Mouse (Mus musculus) activated CD4-positive, CD25-positive, alpha-beta regulatory T cell, adult 4 months (primary cell): ENCODE measurements around the gene Lat2. TPM values are rescaled to one million over a fixed set of nuclear protein-coding genes. Genes with fewer than 3 reads are reported as not detected.

Source experiments
- ATAC-seq: one replicate; pipeline ENCODE4 v1.8.0; 2017
- polyA plus RNA-seq, 2 experiments: library from polyadenylated mRNA; unstranded; fragments of 100-300 nt; shearing (Covaris generic); gene quantifications; one replicate each; pipeline ENCODE4 v1.2.1; 2017

The Lat2 gene
- polyA plus RNA-seq, 2 experiments from 2014 or later: 3.8 to 5.4 TPM

- ATAC-seq: no peak
Measured at GRCm38 (mm10) chr5:134611810-134612521, 2.9 kb downstream of the Lat2 start.

- ATAC-seq: no peak
Measured at GRCm38 (mm10) chr5:134609916-134610643, 4.7 kb downstream of the Lat2 start.

DNA sequence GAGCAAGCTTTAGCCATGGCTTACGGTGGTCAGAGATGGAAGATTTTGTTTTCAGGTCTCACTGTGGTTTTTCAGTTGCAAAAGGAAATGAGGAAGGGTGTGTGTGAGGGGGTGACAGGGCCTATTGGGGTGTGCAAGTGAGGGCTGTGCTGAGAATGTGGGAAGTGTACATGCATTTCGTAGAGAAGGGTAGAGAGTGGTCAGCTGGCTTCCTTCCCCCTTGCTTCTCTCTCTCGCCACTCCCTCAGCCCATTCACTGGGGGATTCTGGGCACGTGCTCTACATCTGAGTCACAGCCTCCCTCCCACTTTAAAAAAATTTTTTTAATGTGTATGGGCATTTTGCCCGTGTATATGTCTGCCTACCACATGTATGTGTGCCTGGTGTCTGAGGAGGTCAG, 7.7 kb downstream of the Lat2 start:
- no peak for ATAC-seq

DNA sequence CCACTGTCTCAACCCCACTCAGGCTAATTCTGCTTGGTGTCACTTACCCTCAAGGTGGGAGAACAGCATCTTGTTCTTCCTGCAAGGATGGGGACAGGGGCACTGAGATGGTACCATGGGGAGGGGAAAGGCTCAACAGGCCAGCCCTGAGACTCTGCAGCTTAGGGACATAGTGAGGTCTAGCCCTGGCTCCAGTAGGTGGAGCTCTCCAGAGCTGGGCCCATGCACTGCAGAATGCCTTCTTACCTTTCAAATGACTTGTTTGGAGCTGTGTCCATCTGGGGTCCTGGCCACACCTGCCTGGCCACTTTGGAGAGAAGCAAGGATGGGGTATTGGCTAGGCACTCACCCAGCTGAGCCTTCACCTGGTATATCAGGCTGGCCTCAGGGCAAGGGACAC, 8.5 kb downstream of the Lat2 start:
- no peak for ATAC-seq

DNA sequence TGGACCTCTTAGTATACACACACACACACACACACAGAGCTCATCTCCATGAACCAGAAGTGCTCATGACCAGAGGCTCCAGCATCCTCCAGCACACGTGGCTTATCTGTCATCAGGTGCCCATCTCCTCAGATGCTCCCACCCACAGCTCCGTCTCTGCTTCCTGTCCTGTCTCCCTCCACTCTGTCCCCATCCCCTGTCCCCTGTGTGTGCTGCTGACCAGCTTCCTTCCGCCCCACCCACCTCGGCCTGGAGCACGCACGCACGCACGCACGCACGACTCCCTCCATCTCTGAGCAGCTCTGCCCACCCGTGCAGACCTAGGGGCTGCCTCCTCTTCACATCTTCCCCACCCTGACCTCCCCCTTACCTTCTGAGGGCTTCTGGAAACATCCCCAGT, 10.4 kb downstream of the Lat2 start:
- ATAC-seq: no peak

- ATAC-seq: no peak
Measured at GRCm38 (mm10) chr5:134597711-134598110, 17.1 kb downstream of the Lat2 start.

GRCm38 (mm10) chr5:134593093-134593492, 21.7 kb downstream of the Lat2 start:
- ATAC-seq: no peak

DNA sequence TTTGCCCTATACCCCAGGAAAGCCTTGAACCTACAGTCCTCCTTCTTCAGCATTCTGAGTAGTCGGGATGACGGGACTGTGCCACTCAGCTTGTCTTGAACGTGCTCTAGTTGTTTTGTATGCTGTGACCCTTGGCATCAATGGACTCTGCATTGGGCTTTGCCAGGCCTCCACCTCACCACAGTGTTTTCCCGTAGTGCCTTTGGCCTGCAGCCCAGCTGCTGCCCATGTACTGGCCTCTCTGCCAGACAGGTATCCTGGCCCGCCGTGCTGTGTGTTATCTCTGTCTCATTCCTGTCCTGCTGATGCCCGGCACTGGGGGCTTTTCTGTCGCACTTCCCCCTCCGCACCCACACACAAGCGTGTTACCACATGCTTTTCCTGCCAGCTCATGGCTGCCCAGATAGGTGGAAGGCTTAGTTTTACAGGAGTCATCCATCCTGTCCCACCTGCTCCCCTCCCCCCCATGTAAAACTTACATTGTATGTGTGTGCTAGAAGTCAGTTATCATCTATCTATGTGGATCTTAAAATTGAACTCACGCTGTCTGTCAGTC, 22.7 kb downstream of the Lat2 start:
- no peak for ATAC-seq

DNA sequence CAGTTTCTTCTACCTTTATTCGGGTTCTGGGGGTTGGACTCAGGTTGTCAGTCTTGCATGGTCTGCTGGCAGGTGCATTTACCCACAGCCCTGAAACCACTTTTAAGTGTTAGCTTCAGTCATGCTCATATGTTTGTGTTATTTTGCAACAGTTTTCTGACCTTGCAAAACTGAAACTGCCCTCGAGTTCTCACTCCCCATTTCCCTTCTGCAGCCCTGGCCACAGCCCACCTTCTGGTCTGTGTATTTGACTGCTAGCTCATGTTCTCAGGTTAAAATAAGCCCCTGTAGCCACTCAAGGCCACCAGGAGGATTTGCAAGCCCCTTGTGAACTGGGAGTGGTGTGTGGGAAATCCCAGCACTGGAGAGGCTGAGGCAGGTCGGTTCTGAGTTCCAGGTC, 24.9 kb downstream of the Lat2 start:
- no peak for ATAC-seq

DNA sequence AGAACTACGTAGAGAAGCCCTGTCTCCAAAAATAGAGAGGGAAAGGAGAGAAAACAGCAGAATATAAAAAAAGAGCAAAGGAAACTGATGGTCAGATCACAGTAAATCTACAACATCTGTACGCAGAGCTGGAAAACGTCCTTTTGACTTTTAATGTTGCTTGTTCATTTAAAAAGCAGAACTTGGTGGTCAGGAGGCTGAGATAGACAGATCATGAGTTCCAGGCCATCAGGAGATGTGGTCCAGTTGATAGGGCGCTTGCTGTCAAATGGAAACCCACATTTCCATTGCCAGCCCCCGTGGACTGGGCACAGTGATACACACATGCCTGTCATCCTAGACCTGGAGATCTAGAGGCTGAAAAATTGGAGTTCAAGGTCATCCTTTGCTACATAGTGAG, 30.0 kb downstream of the Lat2 start:
- no peak for ATAC-seq

- no peak for ATAC-seq
Measured at GRCm38 (mm10) chr5:134583884-134584213, 31.0 kb downstream of the Lat2 start.

GRCm38 (mm10) chr5:134583006-134583883, 31.6 kb downstream of the Lat2 start:
- ATAC-seq: no peak

DNA sequence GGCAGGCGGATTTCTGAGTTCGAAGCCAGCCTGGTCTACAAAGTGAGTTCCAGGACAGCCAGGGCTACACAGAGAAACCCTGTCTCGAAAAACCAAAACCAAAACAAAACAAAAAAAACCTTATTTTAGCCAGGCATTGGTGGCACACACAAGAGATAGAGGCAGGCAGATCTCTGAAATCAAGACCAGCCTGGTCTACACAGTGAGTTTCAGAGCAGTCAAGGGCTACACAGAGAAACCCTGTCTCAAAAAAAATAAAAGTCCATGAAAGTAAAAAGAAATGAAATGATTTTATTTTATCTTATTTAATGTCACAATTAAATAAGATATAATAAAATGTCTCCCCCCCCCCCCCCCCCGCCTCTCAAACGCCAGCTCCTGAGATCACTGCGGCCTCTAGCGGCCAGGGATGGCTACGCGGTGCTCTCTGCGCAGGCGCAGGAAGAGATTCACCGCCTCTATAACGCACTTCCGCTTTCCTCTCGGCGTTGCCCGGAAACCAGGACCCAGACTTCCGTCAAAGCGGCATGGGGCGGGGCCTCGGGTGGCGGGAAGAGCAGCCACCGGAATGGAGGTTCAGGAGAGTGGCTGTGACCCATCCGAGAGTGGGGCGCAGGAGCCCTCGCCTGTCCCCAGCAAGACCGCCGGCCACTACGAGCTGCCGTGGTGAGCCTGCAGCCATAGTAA, 32.5 kb downstream of the Lat2 start:
- ATAC-seq: peak; percentile 100

DNA sequence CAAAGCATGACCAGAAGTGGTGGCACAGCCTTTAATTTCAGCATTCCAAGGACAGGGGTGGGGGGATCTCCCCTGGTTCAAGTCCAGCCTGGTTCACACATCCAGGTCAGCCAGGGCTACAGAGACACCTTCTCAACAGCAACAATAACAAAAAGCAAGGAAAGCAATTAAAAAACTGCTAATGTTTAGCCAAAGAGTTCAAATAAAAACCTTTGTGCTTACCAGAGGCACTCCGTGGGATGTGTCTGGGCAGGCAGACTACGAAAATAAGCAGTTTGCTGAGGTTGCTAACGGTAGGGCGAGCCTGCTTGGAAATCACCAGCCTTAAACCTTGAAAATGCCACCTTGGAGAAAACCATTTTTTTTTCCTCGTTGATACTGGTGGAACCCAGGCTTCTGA, 33.7 kb downstream of the Lat2 start, which contains the start of gene Rfc2:
Rfc2 (plus strand) TSS at position 221 of the 400 bp plus-strand sequence.
- no peak for ATAC-seq

DNA sequence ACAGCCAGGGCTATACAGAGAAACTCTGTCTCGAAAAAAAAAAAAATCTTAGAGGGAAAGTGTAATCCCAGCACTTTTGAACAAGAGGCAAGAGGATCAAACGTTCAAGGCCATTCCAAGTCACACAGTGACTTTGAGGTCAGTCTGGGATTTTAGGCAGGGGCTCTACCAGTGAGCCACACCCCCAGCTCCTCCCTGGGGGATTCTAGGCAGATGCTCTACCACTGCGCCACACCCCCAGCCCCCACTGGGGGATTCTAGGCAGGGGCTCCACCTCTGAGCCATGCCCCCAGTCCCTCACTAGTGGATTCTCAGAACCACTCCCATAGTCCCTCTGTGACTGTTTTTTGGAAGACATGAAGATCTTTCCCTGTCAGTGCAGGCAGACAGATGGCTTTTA, 35.7 kb downstream of the Lat2 start:
- ATAC-seq: no peak

DNA sequence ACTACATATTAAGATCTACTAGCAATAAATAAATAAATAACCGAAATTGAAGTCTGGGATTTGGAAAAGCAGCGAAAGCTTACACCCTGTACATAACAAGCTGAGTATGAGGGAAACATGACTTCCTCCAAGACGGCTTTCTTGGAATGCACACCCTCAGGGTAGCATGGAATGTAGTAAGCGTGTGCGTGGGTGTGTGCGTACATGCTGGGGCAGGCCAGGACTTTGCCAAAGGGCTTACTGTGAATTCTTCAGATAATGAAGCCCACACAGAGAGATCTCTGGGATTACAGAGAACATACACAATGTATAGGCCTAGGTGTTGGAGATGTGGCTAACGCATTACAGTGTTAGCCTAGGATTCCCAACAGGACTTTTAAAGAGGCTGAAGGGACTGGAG, 37.3 kb downstream of the Lat2 start:
- no peak for ATAC-seq

DNA sequence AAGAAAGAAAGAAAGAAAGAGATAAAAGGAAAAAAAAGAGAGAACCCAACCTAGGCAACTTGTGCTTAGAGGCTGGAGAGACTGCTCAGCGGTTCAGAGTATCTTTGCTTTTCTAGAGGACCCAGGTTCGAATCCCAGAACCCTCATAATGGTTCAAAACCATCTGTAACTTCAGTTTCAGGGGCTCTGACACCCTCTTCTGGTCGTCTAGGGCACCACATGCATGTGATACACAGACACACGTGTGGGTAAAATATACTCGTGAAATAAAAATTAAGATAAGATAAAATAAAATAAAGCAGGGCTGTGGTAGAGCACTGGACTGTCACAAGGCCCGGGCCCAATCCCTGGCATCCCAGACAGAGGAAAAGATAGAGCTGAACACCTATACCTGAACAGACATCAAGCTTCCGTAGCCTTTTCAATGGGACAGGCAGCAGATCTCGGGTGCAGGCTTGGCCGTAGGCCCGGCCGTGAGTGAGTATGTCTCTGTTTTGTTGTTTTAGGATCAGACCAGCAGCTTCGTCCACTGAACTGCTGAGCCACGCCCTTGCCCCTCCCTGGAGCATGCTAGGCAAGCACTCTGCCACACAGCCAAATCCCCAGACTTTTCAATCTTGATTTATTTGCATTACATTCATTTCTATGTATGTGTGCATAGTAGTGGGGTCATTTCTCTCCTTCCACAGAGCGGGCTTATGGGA, 38.2 kb downstream of the Lat2 start:
- no peak for ATAC-seq

- no peak for ATAC-seq
Measured at GRCm38 (mm10) chr5:134575833-134576232, 39.0 kb downstream of the Lat2 start.

DNA sequence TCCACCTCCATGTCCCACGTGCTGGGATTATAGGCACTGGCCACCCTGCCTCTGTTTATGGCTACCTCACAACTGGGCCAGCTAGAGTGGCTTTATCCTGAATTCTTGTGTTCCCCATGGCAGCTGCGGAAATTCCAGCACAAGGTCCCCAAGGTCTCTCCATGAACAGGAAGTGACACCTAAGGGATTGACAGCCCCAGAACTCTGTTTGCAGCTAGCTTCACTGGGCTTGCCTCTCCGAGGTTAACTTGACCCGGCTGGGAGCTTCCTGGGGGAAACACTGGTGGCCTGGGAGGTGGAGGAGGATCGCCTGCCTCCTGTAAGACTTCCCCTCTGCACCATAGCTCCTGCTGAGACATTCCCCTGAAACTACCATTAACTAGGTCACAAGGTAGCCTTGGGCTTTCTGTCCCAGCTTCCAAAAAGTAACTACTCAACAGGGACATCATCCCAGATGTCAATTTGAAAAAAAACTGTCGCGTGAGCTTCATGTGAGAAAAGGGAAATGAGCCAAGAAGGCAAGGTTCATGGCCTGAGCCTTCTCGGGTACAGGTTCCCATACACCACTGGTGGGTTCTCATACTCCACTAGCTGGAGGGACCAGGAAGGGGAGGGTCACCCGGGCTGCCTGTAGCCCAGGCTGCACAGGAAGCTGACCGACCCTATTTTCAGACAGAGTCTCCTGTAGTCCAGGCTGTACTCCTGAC, 42.2 kb downstream of the Lat2 start:
- no peak for ATAC-seq

DNA sequence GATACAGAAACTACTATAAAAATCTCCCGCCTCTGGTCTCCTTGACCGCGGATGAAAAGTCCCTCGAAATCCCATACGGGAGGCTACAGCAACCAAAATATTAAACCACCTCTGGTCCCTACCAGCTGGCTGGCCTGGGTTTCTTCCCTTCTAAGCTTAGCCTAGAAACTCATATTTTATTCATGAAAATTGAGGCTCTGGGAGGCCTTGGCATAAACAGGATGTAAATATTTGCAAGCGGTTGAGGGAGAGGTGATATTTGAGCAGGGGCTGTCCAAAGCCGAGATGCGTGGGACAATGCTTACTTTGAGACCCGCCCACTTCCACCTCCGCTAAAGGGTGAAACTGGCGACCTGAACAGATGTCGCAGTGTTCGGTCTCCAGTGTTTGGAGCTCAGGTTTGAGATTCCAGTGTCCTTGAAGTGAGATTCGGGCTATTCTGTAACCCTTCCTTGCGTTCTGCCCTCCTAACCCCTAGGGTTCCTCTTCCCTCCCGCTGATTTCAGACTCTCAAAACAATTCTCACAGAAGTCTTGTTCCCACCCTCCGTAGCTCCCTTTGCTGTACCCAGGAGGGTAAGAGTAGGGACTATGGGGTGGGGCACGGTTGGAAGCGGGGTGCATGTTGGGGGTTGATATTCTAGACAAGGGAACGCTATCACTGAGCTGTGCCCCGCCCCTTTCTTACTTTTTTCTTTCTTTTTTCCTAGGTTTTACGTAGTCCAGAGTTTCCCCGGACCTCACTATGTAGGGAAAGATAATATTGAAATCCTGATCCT, 42.9 kb downstream of the Lat2 start:
- ATAC-seq: peak; percentile 85
